Mouse (Mus musculus) splenic B cell, adult 2 months (primary cell): Measurements from ENCODE around the gene Hint1.
"Not testable (repeated sequence)": the region's sequence is repeated elsewhere in the genome, so short reads cannot be mapped to it uniquely, and the experiment has no call there.

Experiments
- DNase-seq: peaks from one replicate; pipeline ENCODE4 v3.0.0-alpha.2; 2011; ENCODE audit warnings: low read depth, low spot score
- H3K27me3 ChIP-seq: 2 replicates; pipeline ENCODE4 v1.6.1; 2012; ENCODE audit warnings: mild to moderate bottlenecking, low read length, moderate library complexity, mixed read lengths; ENCODE audit not compliant: control insufficient read depth, poor library complexity, insufficient read depth, severe bottlenecking
- H3K36me3 ChIP-seq: 2 replicates; pipeline ENCODE4 v1.6.1; 2012; ENCODE audit warnings: mild to moderate bottlenecking, low read length, moderate library complexity, mixed read lengths; ENCODE audit not compliant: control insufficient read depth, poor library complexity, insufficient read depth, severe bottlenecking

Hint1 gene

GRCm38 (mm10) chr11:54849961-54850758, 16.0 kb upstream of the Hint1 start:
- peak; percentile 51 for DNase-seq

GRCm38 (mm10) chr11:54851656-54852055, 14.5 kb upstream of the Hint1 start:
- DNase-seq = no peak
- Histone ChIP-seq H3K36me3 (no peaks in the 10 kb centered on the region), H3K27me3 (no peaks in the 10 kb centered on the region)

More at GRCm38 (mm10) chr11:54849961-54850758, 16.0 kb upstream of the Hint1 start:
- no peaks in the 10 kb centered on the region for H3K27me3 ChIP-seq
- H3K36me3 ChIP-seq = no peaks in the 10 kb centered on the region

DNA sequence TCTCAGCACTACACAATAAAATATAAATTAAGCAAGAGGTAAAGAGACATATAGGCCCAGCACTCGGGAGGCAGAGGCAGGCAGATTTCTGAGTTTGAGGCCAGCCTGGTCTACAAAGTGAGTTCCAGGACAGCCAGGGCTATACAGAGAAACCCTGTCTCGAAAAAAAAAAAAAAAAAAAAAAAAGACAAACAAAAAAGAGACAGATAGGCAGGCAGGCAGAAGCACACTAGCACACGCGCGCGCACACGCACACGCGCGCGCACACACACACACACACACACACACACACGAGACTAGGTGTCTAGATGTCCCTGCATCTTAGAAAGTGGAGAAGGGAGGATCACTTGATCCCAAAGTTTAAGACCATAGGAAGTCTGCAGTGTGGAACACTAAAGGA, 7.3 kb upstream of the Hint1 start:
- not testable (repeated sequence) for H3K27me3 ChIP-seq, H3K36me3 ChIP-seq, DNase-seq

DNA sequence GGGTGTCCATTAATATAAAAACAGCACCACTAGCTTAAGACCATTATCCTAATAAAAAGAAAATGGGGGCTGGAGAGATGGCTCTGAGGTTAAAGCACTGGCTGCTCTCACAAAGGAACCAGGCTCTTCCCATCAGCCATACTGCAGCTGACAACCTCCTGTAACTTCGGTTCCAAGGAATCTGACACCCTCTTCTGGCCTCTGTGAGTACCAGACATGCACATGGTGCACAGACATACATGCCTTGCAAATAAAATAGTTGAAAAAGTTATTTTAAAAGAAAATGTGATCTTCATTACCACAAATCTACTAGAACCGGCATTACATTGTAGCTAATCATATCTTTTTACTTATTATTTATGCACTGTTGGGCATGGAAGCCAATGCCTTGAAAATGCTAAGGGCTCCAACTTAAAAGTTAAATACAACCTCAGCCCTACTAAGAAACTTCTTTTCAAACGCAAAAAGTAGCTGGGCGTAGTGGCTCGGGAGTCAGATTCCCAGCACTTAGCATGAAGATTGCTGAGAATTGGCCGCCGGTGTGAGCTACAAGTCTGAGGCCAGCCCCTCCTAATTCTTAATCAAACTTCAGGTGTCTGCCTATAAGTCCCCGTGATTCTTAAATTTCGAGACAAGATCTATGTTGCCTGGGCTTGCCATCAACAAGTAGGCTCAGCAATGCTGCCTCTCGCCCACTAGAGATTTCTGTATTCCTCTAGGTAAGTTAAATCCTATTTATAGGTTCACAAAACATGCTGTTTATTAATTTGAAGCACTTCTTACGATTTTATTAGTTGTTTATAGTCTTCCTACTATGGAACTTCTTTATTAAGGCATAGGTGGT, 6.6 kb upstream of the Hint1 start:
- no peaks in the 10 kb centered on the region for H3K27me3 ChIP-seq
- DNase-seq = peak; percentile 68
- H3K36me3 ChIP-seq = no peaks in the 10 kb centered on the region

DNA sequence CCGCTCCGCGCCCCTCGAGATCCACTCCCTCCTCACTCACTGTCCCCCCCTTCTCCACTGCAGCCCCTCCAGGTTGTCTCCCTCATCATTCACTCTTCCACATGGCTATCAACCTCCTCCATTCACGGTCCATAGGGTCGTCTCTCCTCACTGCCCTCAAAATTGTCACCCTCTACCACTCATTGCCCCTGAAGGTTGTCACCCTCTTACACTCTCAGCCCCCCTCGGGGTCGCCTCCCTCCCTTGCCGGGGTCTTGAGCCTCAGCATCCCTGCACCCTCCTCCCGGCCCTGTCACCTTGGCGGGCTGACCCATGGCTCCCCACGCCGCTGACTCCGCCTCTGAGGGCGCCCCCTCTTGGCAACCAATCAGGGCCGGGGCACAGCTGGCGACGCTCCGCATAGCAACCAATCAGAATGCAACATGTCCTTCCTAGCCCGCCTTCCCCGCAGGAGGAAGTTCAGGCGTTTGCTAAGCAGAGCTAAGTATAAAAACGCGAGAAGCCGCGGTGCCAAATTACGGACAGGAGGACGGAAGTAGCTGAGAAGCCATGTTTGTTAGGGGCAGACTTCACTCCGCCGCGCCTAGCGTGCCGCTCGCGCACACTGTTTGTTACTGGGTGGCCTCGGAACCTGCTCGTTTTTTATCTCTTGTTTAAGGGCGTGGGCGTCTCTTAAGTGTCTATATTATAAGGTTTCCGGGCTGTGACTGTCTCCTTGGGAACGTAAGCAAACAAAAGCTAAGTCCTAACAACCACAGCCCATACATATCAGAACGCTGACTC, 5.7 kb upstream of the Hint1 start, which contains the start of gene Lyrm7:
Gene Lyrm7 (minus strand): TSS at position 661 of the 783 bp plus-strand sequence.
- Histone ChIP-seq H3K36me3 (no peaks in the 10 kb centered on the region), H3K27me3 (no peaks in the 10 kb centered on the region)
- peak; percentile 99 for DNase-seq

- Histone ChIP-seq H3K27me3 (no peaks in the 10 kb centered on the region), H3K36me3 (no peaks in the 10 kb centered on the region)
- no peak for DNase-seq
Observed at GRCm38 (mm10) chr11:54861471-54862420, 4.4 kb upstream of the Hint1 start.

DNA sequence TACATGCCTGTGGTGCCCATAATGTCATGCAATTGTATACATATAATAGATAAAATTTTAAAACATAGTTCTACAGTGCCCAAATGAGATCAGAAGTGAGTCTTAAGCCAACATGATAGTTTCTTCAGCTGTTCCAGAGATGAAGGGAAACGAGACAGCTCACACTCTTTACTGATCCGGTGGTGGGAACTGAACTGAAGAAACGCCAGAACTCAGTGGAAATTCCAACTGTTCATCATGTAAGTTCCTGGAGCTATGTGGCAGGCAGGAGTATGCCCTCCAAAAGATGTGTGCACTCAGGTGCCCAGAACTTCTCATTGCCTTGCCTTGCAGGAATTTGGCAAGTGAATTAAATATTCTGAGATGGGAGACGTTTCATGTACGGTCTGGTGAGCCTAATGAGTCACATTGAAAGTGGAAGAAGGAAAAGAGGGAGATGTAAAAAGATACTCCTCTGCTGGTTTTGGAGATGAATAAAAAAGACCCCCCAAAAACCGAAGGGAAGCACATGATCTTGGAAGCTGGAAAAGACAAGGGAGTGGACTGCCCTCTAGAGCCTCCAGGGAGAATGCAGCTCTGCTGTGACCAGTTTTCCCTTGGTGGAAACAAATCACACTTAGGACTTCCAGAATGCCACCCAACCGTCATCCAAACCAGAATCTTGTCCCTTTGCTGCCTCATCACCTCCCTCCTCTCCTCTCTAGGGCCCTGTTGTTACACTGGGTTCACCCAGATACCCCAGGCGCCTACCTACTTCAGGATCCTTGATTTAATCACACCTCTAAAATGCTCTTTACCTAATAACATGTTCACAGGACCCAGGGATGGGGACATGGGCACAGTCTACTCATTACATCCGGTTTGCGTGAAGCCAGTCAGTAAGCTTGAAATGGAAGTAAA, 3.3 kb upstream of the Hint1 start:
- peak; percentile 66 for DNase-seq
- no peaks in the 10 kb centered on the region for H3K27me3 ChIP-seq
- no peaks in the 10 kb centered on the region for H3K36me3 ChIP-seq

- no peaks in the 10 kb centered on the region for H3K27me3 ChIP-seq
- H3K36me3 ChIP-seq = 0 out of 2 replicates have a peak, but pooled peaks cover 2% of the 10 kb centered on the region
- DNase-seq = no peak
Observed at GRCm38 (mm10) chr11:54865330-54866085, 675 bp upstream of the Hint1 start.

- no peaks in the 10 kb centered on the region for H3K27me3 ChIP-seq
- DNase-seq = no peak
- H3K36me3 ChIP-seq = peaks cover 2% of the 10 kb centered on the region; the same call in 1 of the 2 replicates
Observed at GRCm38 (mm10) chr11:54867049-54867385, 834 bp downstream of the Hint1 start.

- H3K36me3 ChIP-seq = peaks cover 2% of the 10 kb centered on the region; the same call in 1 of the 2 replicates
- no peaks in the 10 kb centered on the region for H3K27me3 ChIP-seq
- no peak for DNase-seq
Observed at GRCm38 (mm10) chr11:54867903-54868434, 1.8 kb downstream of the Hint1 start.

- H3K27me3 ChIP-seq = no peaks in the 10 kb centered on the region
- peaks cover 3% of the 10 kb centered on the region; the same call in 1 of the 2 replicates for H3K36me3 ChIP-seq
- DNase-seq = no peak
Observed at GRCm38 (mm10) chr11:54868445-54868844, 2.3 kb downstream of the Hint1 start.

DNA sequence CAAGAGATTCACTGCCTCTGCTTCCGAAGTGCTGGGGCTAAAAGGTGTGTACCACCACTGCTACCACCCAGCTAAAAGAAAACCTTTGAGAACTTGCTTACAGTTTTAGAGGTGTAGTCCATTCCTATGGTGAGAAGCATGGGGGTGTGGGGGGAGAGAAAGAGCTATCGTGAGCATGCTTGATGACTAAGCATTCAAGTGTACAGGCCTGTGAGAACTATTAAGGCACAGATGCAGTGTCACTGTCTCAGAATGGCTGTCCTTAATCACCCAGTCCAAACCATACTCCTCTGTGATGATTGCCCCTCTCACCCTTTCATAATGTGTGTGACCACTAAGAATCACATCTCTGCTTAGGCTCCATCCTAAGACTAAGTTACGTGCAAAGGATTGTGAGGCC, 3.1 kb downstream of the Hint1 start:
- DNase-seq = no peak
- peaks cover 8% of the 10 kb centered on the region for H3K36me3 ChIP-seq
- no peaks in the 10 kb centered on the region for H3K27me3 ChIP-seq
